Mouse (Mus musculus) forebrain, embryonic 16.5 days (tissue): ENCODE measurements around the gene Rab28. TPM values are rescaled to one million over a fixed set of nuclear protein-coding genes. Genes with fewer than 3 reads are reported as not detected.
"Not testable (repeated sequence)": the region's sequence is repeated elsewhere in the genome, so short reads cannot be mapped to it uniquely, and the experiment has no call there.

Experiments
- ATAC-seq: fragments of 200-750 bp; cut with Nextera tagmentation; 2 replicates; pipeline ENCODE4 v1.8.0; 2017; ENCODE audit warnings: mild to moderate bottlenecking, moderate library complexity
- H3K27ac ChIP-seq: fragments of 300-500 bp; sonication (generic); 2 replicates; pipeline ENCODE4 v1.5.1; 2014; ENCODE audit warnings: low read length, control low read depth
- H3K27me3 ChIP-seq: fragments of 300-500 bp; sonication (generic); replicated peaks from 2 replicates; pipeline ENCODE4 v1.6.1; 2014; ENCODE audit warnings: low read length; ENCODE audit not compliant: control insufficient read depth, insufficient read depth
- H3K36me3 ChIP-seq: fragments of 300-500 bp; sonication (generic); 2 replicates; pipeline ENCODE4 v1.6.1; 2014; ENCODE audit not compliant: control insufficient read depth, insufficient read depth
- H3K4me1 ChIP-seq: fragments of 300-500 bp; sonication (generic); replicated peaks from 2 replicates; pipeline ENCODE4 v1.6.1; 2014; ENCODE audit warnings: low read length; ENCODE audit not compliant: control insufficient read depth, insufficient read depth
- H3K4me2 ChIP-seq: fragments of 300-500 bp; sonication (generic); 2 replicates; pipeline ENCODE4 v1.6.1; 2014; ENCODE audit warnings: mild to moderate bottlenecking, low read length, control low read depth
- H3K4me3 ChIP-seq: fragments of 300-500 bp; sonication (generic); replicated peaks from 2 replicates; pipeline ENCODE4 v1.5.1; 2014; ENCODE audit warnings: mild to moderate bottlenecking, low read length, control low read depth
- H3K9ac ChIP-seq: fragments of 300-500 bp; sonication (generic); replicated peaks from 2 replicates; pipeline ENCODE4 v1.6.1; 2014; ENCODE audit warnings: low read depth, low read length, control low read depth
- H3K9me3 ChIP-seq: fragments of 300-500 bp; sonication (generic); 2 replicates; pipeline ENCODE4 v1.6.1; 2016; ENCODE audit warnings: low read length; ENCODE audit not compliant: control insufficient read depth
- WGBS: fragments of 180-500 bp; shearing (Covaris S2); extraction: QIAGEN DNeasy Blood & Tissue Kit; methylation state at CpG from one replicate; pipeline ENCODE4 v1.1.7; 2014; 5-methylcytosine and 5-hydroxymethylcytosine counted together
- polyA plus RNA-seq: library from polyadenylated mRNA; unstranded; fragments of >200 nt; fragmentation: Nextera tagmentation; extraction: Ambion mirVana; gene quantifications from 2 replicates; pipeline ENCODE4 v1.2.1, GENCODE M21; 2015

The Rab28 gene
- polyA plus RNA-seq, 1 experiment from 2014 or later, result 68.8 TPM

DNA sequence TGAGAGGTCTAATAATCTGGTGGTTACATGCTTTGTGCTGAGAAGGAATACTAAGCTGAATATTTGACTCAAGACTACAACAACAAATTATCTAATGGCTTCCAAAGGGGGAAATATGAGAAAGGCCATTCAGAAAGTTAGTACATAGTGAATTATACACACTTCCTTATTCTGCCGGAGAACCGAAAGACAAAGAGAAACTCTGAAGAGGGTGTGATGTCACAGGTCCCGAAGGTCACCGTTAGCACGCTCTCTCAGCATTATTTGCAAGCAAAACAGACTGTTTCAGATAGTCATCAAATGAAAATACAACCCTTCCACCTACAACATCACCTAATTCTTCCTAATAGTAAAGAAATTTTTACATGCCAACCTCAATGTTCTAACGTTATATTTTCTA, 30.9 kb upstream of the Rab28 start:
- no peak overlapping the region for H3K27ac ChIP-seq
- ATAC-seq, result no peak
- H3K4me2 ChIP-seq, result no peak overlapping the region
- no peaks in the 10 kb centered on the region for H3K4me1 ChIP-seq
- no peaks in the 10 kb centered on the region for H3K9me3 ChIP-seq
- no peak overlapping the region for H3K9ac ChIP-seq
- H3K4me3 ChIP-seq, result no peak overlapping the region
- peaks cover 6% of the 10 kb centered on the region for H3K27me3 ChIP-seq
- 62% methylated on average over 6 of the region's 6 CpGs for WGBS
- H3K36me3 ChIP-seq, result no peaks in the 10 kb centered on the region

DNA sequence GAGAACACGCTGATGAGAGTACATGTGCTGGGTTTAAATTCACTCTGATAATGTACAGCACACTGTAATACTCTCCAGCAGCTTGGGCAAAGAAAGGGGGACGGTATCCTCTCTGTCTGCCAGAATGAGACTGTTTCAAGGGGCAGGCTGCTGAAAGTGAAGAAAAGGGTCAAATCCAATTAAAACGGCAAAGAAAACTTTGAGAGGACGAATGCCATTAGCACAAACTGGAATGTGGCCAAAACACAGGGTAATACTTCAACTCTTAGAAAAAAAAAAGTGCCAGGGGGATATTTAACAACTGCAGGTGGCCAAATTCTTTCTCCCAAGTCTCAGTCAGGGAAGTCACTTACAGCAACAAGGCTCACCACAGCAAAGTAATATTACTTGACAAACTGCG, 29.1 kb upstream of the Rab28 start:
- no peaks in the 10 kb centered on the region for H3K9me3 ChIP-seq
- 17% methylated on average over 5 of the region's 5 CpGs for WGBS
- no peak for ATAC-seq
- H3K27me3 ChIP-seq, result peaks cover 2% of the 10 kb centered on the region; the same call in 1 of the 2 replicates
- no peaks in the 10 kb centered on the region for H3K4me1 ChIP-seq
- no peak overlapping the region for H3K4me3 ChIP-seq
- H3K36me3 ChIP-seq, result no peaks in the 10 kb centered on the region
- no peak overlapping the region for H3K9ac ChIP-seq
- H3K4me2 ChIP-seq, result no peak overlapping the region
- no peak overlapping the region for H3K27ac ChIP-seq

DNA sequence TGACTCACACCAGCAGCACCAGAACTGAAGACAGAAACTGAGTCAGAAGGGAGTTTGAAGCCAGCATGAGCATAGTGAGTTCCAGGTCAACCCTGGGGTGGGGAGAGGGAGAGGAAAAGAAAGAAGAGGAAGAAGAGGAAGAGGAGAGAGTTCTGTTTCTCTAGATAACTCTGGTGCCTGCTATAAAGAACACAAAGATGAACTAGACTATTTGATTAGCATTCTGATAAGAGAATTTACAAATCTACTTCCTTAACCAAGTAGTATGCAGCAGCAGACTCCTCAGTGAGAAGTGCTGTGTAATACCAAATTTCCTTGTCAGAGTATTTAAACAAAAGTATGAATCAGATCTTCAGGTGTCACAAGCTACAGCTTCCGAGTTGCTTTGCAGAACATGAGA, 19.1 kb upstream of the Rab28 start:
- 71% methylated on average over 1 of the region's 1 CpGs for WGBS
- ATAC-seq, result no peak

DNA sequence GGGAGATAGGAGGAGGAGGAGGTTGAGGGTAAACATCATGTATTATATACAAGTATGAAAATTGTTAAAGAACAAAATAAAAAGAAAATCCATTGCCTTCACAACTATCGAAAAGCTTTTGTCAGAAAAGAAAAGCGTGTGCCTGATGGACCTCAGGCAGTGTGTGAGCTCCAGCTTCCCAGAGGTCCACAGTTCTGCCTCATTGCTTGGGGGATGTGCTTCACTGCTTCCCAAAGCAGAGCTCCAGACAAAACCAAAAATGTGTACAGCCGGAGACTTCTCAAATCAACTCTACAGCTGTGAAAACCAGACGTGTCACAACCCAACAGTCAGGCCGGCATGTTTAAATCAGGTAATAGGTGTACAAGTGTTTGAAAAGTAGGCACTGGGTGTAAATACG, 17.6 kb upstream of the Rab28 start:
- no peak overlapping the region for H3K9ac ChIP-seq
- ATAC-seq, result no peak
- no peak overlapping the region for H3K27ac ChIP-seq
- 78% methylated on average over 6 of the region's 6 CpGs for WGBS
- no peak overlapping the region for H3K4me2 ChIP-seq
- H3K36me3 ChIP-seq, result no peaks in the 10 kb centered on the region
- no peaks in the 10 kb centered on the region for H3K4me1 ChIP-seq
- H3K4me3 ChIP-seq, result no peak overlapping the region
- H3K9me3 ChIP-seq, result no peaks in the 10 kb centered on the region
- H3K27me3 ChIP-seq, result no peaks in the 10 kb centered on the region

More for the DNA sequence above, 19.1 kb upstream of the Rab28 start:
- Histone ChIP-seq H3K4me1 (no peaks in the 10 kb centered on the region), H3K4me3 (no peak overlapping the region), H3K9me3 (no peaks in the 10 kb centered on the region), H3K36me3 (no peaks in the 10 kb centered on the region), H3K4me2 (no peak overlapping the region), H3K27me3 (no peaks in the 10 kb centered on the region), H3K9ac (no peak overlapping the region), H3K27ac (no peak overlapping the region)

DNA sequence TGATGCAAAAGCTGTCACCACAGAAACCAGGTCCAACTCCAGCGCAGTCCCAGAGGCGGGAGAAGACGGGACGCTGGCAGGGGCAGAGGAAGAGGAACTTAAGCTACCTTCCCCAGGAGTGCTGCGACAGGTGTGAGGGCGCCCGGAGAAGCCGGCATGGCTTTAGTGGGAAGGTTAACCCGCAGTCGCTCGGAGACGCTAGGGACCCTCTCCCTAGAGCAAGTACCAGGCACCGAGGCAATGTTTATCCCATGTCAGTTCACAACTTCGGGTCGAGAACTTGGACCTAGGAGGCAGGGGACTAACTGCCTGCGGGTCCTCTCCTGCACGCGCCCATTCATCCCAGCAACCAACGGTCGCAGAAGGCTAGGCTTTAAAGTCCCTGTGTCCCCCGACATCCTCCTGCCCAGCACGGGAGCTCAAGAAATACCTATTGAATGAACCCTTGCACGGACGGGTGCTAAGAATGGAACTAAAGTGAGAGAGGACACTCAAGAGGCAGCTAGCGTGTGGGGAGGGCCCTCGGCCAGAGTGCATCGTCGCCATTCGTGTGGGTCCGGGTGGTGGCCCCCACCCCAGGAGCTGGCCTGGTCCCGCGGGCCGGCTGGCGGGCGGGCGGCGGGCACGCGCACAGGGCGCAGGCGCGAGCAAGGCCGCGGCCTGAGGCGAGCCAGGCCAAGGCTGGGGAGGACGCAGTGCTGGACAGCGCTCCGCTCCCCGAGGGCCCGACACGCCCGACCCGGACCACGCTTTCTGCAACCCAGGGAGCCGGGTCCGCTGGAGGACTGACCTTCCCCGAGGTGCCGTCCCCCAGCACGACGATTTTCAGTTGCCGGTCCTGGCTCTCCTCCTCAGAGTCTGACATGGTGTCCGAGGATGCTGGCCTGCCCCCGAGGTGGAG, 592 bp downstream of the Rab28 start:
- H3K9ac ChIP-seq, result peak overlapping the region; percentile 98
- under 1% methylated on average over 62 of the region's 63 CpGs for WGBS
- H3K4me2 ChIP-seq, result peak overlapping the region; percentile 58
- ATAC-seq, result peak; percentile 76
- peak overlapping the region; percentile 83 for H3K27ac ChIP-seq
- peak overlapping the region; percentile 97 for H3K4me3 ChIP-seq
- H3K9me3 ChIP-seq, result no peaks in the 10 kb centered on the region
- peaks cover 9% of the 10 kb centered on the region for H3K4me1 ChIP-seq
- no peaks in the 10 kb centered on the region for H3K27me3 ChIP-seq
- no peaks in the 10 kb centered on the region for H3K36me3 ChIP-seq

DNA sequence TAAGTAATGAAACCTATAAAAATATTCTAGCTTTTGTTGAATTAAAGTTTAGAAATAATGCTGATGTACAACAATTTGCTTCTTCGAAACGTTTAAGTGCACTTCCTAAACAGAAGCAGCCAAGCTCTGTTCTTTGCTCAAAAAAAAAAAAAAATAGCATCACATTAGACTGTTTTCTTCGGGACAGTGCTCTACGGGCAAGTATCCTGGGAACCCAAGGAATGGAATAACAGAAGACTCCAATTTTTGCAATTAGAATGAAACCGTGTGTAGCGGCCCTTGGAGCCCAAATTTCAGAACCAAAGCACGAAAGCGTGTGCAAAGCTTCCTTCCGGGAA, 1.2 kb downstream of the Rab28 start:
- Histone ChIP-seq H3K36me3 (no peaks in the 10 kb centered on the region), H3K4me3 (peak overlapping the region; percentile 97), H3K4me2 (peak overlapping the region; percentile 58), H3K4me1 (peaks cover 9% of the 10 kb centered on the region), H3K9ac (peak overlapping the region; percentile 98), H3K27me3 (no peaks in the 10 kb centered on the region), H3K27ac (no peak overlapping the region), H3K9me3 (no peaks in the 10 kb centered on the region)
- ATAC-seq, result no peak
- WGBS, result 3% methylated on average over 9 of the region's 9 CpGs

DNA sequence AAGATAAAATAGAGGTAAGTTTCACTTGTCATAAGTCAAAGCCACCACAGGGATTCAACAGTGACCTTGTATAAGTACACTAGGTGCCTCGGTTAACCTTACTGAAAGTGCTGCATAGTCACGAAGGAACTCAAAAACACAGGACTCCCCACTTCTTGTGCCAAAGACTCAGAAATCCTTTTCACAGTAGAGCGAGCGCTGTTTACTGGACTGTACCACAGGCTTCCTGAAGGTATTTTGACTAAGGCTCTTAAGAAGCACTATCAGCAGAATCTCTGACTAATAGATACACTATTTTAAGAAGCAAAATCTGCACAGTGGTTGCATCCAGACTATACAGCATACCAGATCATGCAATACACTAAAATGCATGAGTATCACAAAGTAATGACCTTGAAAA, 6.9 kb downstream of the Rab28 start:
- not testable (repeated sequence) for H3K4me3 ChIP-seq, H3K4me2 ChIP-seq, H3K27ac ChIP-seq, H3K9me3 ChIP-seq, H3K9ac ChIP-seq, H3K36me3 ChIP-seq, H3K4me1 ChIP-seq, H3K27me3 ChIP-seq, ATAC-seq
- WGBS, result 80% methylated on average over 4 of the region's 4 CpGs

DNA sequence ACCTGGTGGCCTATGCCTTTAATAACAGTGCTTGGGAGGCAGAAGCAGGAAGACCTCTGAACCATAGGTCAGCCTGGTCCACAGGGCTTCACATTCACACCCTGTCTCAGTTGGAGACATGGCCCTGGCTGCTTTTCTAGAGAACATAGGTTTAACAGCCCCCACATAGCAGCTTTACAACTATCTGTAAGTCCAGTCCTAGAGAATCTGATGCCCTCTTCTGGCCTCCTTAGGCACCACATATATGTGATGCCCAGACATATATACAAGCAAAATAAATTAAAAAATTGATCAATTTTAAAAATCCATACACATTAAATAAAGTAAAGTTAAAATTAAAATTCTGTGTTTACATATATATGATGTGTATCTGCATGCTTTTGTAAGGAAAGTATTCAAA, 10.0 kb downstream of the Rab28 start:
- Histone ChIP-seq H3K4me2 (no peak overlapping the region), H3K9me3 (no peaks in the 10 kb centered on the region), H3K36me3 (no peaks in the 10 kb centered on the region), H3K27ac (no peak overlapping the region), H3K4me3 (no peak overlapping the region), H3K27me3 (no peaks in the 10 kb centered on the region), H3K9ac (no peak overlapping the region), H3K4me1 (no peaks in the 10 kb centered on the region)
- no peak for ATAC-seq

DNA sequence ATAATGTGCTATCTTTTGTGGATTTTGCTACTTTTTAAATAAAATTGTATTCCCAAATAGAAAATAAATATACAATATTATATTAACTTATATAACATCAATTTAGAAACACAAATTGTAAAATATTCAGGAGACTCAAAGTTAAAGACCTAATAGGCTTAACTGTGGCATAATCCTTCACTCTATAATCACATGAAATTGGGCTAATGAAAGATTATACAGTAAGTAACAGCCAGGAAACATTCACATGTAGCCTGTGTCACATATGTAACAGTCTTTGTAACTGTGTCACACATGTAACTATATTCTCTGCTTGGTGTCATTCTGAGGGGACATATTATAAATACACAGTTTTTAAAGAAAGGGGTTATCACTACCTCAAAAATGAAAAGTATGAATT, 22.9 kb downstream of the Rab28 start:
- H3K4me2 ChIP-seq, result no peak overlapping the region
- no peak for ATAC-seq
- H3K27me3 ChIP-seq, result no peaks in the 10 kb centered on the region
- H3K9ac ChIP-seq, result no peak overlapping the region
- no peak overlapping the region for H3K27ac ChIP-seq
- no peaks in the 10 kb centered on the region for H3K9me3 ChIP-seq
- no peaks in the 10 kb centered on the region for H3K4me1 ChIP-seq
- peaks cover 2% of the 10 kb centered on the region; the same call in 1 of the 2 replicates for H3K36me3 ChIP-seq
- H3K4me3 ChIP-seq, result no peak overlapping the region

DNA sequence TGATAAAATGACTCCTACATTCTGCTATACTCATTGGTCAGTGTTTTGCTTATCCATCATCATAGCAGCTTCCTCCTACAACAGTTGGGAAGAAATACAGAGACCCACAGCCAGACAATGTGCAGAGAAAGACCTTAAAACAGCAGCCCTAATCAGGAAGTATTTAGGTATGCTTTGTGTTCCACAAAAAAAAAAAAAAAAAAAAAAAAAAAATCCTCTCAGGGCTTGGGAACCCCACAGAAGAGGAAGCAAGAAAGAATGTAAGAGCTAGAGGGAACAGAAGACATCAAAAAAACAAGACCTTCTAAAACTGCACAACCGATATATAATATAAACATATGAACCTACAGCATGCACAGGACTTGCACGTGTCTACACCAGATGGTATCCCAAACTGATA, 24.0 kb downstream of the Rab28 start:
- Histone ChIP-seq H3K4me1 (no peaks in the 10 kb centered on the region), H3K27me3 (no peaks in the 10 kb centered on the region), H3K27ac (no peak overlapping the region), H3K4me2 (no peak overlapping the region), H3K36me3 (peaks cover 2% of the 10 kb centered on the region; the same call in 1 of the 2 replicates), H3K9me3 (no peaks in the 10 kb centered on the region), H3K4me3 (no peak overlapping the region), H3K9ac (no peak overlapping the region)
- ATAC-seq, result no peak
- 78% methylated on average over 2 of the region's 2 CpGs for WGBS
